Mouse (Mus musculus): ENCODE measurements around the gene Gm44805.

DNA sequence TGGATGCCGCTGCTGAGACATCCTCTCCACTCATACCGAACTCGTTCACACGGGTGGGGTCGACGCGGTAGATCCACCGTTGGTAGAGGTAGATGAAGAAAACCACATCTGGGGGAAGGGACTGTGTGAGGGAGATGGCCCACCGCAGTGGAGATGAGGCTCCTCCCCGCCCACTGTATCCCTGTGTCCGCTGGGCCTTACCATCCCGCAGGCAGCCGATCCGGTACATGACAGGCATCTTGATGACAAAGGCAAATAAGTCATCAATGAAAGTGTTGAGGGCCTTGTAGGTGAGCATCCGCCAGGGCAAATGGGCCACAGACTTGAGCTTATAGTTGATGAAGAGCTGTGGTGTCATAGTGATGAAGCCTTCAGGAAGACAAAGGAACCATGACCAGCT lies 47.4 kb downstream of the Gm44805 start:
- TF ChIP-seq CTCF (IDR thresholded peaks at IDR 0.05; ENCODE audit: borderline replicate concordance, insufficient read depth, low read length) (no peak), POLR2A (IDR thresholded peaks at IDR 0.05; ENCODE audit: low read depth, low read length) (no peak)

Data from embryonic fibroblast, embryonic 13.5 days (primary cell).